Mouse (Mus musculus): ENCODE measurements around the gene Sema5a. TPM values are rescaled to one million over a fixed set of nuclear protein-coding genes. Genes with fewer than 3 reads are reported as not detected.

Gene Sema5a
- polyA plus RNA-seq, 1 experiment from 2014 or later = 9.2 TPM

GRCm38 (mm10) chr15:32260942-32261341 is 16.3 kb downstream of the Sema5a start:
- ATAC-seq = no peak
- 67% methylated on average over 5 of the region's 5 CpGs for whole genome bisulfite sequencing
- no peaks in the 10 kb centered on the region for H3K27me3 ChIP-seq (replicated peaks; ENCODE audit: insufficient read depth, low read length)
- H3K9ac ChIP-seq (replicated peaks; ENCODE audit: low read depth) = no peak overlapping the region
- no peak overlapping the region for H3K27ac ChIP-seq (ENCODE audit: low read length)
- H3K9me3 ChIP-seq (ENCODE audit: low read length) = no peaks in the 10 kb centered on the region
- TF ChIP-seq EP300 (IDR thresholded peaks at IDR 0.05) (no peak), CTCF (IDR thresholded peaks at IDR 0.05) (no peak)
- H3K4me3 ChIP-seq (ENCODE audit: low read depth, low read length) = no peak overlapping the region
- no peaks in the 10 kb centered on the region for H3K4me1 ChIP-seq (ENCODE audit: insufficient read depth, low read depth, low read length)
- DNase-seq (ENCODE audit: low spot score) = no peak
- H3K4me2 ChIP-seq (replicated peaks; ENCODE audit: low read depth, low read length) = no peak overlapping the region
- no peaks in the 10 kb centered on the region for H3K36me3 ChIP-seq (ENCODE audit: insufficient read depth, low read length)

DNA sequence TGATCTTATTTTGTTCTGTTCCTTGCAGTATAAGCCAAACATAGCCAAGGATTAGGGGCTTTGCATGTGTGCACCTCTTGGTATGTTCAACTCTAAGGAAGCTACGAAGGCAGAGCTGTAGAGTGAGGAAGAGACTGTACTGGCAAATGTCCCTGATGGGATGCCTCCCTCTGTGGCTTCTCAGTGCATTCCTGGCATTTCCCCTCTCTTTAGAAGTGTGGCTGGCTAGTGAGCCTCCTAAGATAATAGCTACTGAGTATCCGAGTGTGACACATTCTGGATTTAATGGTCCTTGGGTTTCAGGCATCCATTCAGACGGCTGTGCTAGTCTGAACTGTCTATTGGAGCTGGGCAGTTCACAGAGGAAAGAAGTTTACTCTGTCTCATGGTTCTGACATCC is 19.0 kb downstream of the Sema5a start:
- TF ChIP-seq EP300 (IDR thresholded peaks at IDR 0.05) (no peak), CTCF (IDR thresholded peaks at IDR 0.05) (no peak)
- no peak overlapping the region for H3K4me2 ChIP-seq (replicated peaks; ENCODE audit: low read depth, low read length)
- DNase-seq (ENCODE audit: low spot score) (no peak), ATAC-seq (no peak)
- H3K4me3 ChIP-seq (ENCODE audit: low read depth, low read length) = no peak overlapping the region
- no peaks in the 10 kb centered on the region for H3K9me3 ChIP-seq (ENCODE audit: low read length)
- H3K4me1 ChIP-seq (ENCODE audit: insufficient read depth, low read depth, low read length) = no peaks in the 10 kb centered on the region; the same call in 1 of the 2 replicates
- H3K27me3 ChIP-seq (replicated peaks; ENCODE audit: insufficient read depth, low read length) = no peaks in the 10 kb centered on the region
- no peak overlapping the region for H3K27ac ChIP-seq (ENCODE audit: low read length)
- H3K36me3 ChIP-seq (ENCODE audit: insufficient read depth, low read length) = no peaks in the 10 kb centered on the region
- WGBS = 62% methylated on average over 3 of the region's 3 CpGs
- no peak overlapping the region for H3K9ac ChIP-seq (replicated peaks; ENCODE audit: low read depth)

GRCm38 (mm10) chr15:32264822-32265377 is 20.3 kb downstream of the Sema5a start:
- no peaks in the 10 kb centered on the region for H3K36me3 ChIP-seq (ENCODE audit: insufficient read depth, low read length)
- peak overlapping the region; percentile 2; the same call in 1 of the 2 replicates for H3K27ac ChIP-seq (ENCODE audit: low read length)
- 54% methylated on average over 7 of the region's 7 CpGs for WGBS
- H3K9me3 ChIP-seq (ENCODE audit: low read length) = no peaks in the 10 kb centered on the region
- ATAC-seq (peak; percentile 32), DNase-seq (ENCODE audit: low spot score) (no peak)
- no peaks in the 10 kb centered on the region; the same call in 1 of the 2 replicates for H3K4me1 ChIP-seq (ENCODE audit: insufficient read depth, low read depth, low read length)
- no peak overlapping the region for H3K4me2 ChIP-seq (replicated peaks; ENCODE audit: low read depth, low read length)
- H3K9ac ChIP-seq (replicated peaks; ENCODE audit: low read depth) = no peak overlapping the region
- H3K27me3 ChIP-seq (replicated peaks; ENCODE audit: insufficient read depth, low read length) = no peaks in the 10 kb centered on the region
- no peak overlapping the region for H3K4me3 ChIP-seq (ENCODE audit: low read depth, low read length)
- TF ChIP-seq CTCF (IDR thresholded peaks at IDR 0.05) (no peak), EP300 (IDR thresholded peaks at IDR 0.05) (no peak)

GRCm38 (mm10) chr15:32265378-32265934 is 20.8 kb downstream of the Sema5a start:
- Histone ChIP-seq H3K27me3 (replicated peaks; ENCODE audit: insufficient read depth, low read length) (no peaks in the 10 kb centered on the region), H3K4me2 (replicated peaks; ENCODE audit: low read depth, low read length) (no peak overlapping the region), H3K27ac (ENCODE audit: low read length) (peak overlapping the region; percentile 2; the same call in 1 of the 2 replicates), H3K36me3 (ENCODE audit: insufficient read depth, low read length) (no peaks in the 10 kb centered on the region), H3K9ac (replicated peaks; ENCODE audit: low read depth) (no peak overlapping the region), H3K4me1 (ENCODE audit: insufficient read depth, low read depth, low read length) (no peaks in the 10 kb centered on the region; the same call in 1 of the 2 replicates), H3K4me3 (ENCODE audit: low read depth, low read length) (no peak overlapping the region), H3K9me3 (ENCODE audit: low read length) (no peaks in the 10 kb centered on the region)
- DNase-seq (ENCODE audit: low spot score) (peak; percentile 85), ATAC-seq (peak; percentile 86)
- WGBS = 48% methylated on average over 9 of the region's 9 CpGs
- no peak for TF ChIP-seq CTCF (IDR thresholded peaks at IDR 0.05)
- TF ChIP-seq EP300 (IDR thresholded peaks at IDR 0.05) = 0 out of 2 replicates have a peak, but pooled peaks have one; percentile 4

- WGBS = 65% methylated on average over 15 of the region's 15 CpGs
- no peak overlapping the region for H3K4me2 ChIP-seq (replicated peaks; ENCODE audit: low read depth, low read length)
Observed at GRCm38 (mm10) chr15:32266122-32266820, 21.7 kb downstream of the Sema5a start.

GRCm38 (mm10) chr15:32270106-32270505 is 25.5 kb downstream of the Sema5a start:
- peak; percentile 70 for DNase-seq (ENCODE audit: low spot score)

More at GRCm38 (mm10) chr15:32266122-32266820, 21.7 kb downstream of the Sema5a start:
- DNase-seq (ENCODE audit: low spot score) = no peak
- TF ChIP-seq CTCF (IDR thresholded peaks at IDR 0.05) (no peak), EP300 (IDR thresholded peaks at IDR 0.05) (no peak)
- no peaks in the 10 kb centered on the region; the same call in 1 of the 2 replicates for H3K4me1 ChIP-seq (ENCODE audit: insufficient read depth, low read depth, low read length)
- H3K36me3 ChIP-seq (ENCODE audit: insufficient read depth, low read length) = no peaks in the 10 kb centered on the region
- H3K9me3 ChIP-seq (ENCODE audit: low read length) = no peaks in the 10 kb centered on the region
- peak overlapping the region; percentile 2; the same call in 1 of the 2 replicates for H3K27ac ChIP-seq (ENCODE audit: low read length)
- no peaks in the 10 kb centered on the region for H3K27me3 ChIP-seq (replicated peaks; ENCODE audit: insufficient read depth, low read length)
- no peak overlapping the region for H3K4me3 ChIP-seq (ENCODE audit: low read depth, low read length)
- no peak for ATAC-seq
- no peak overlapping the region for H3K9ac ChIP-seq (replicated peaks; ENCODE audit: low read depth)

More at GRCm38 (mm10) chr15:32270106-32270505, 25.5 kb downstream of the Sema5a start:
- TF ChIP-seq EP300 (IDR thresholded peaks at IDR 0.05) = no peak
- no peak for TF ChIP-seq CTCF (IDR thresholded peaks at IDR 0.05)
- ATAC-seq = no peak
- Histone ChIP-seq H3K9ac (replicated peaks; ENCODE audit: low read depth) (no peak overlapping the region), H3K4me1 (ENCODE audit: insufficient read depth, low read depth, low read length) (no peaks in the 10 kb centered on the region; the same call in 1 of the 2 replicates), H3K9me3 (ENCODE audit: low read length) (no peaks in the 10 kb centered on the region), H3K27ac (ENCODE audit: low read length) (no peak overlapping the region), H3K4me2 (replicated peaks; ENCODE audit: low read depth, low read length) (no peak overlapping the region), H3K27me3 (replicated peaks; ENCODE audit: insufficient read depth, low read length) (no peaks in the 10 kb centered on the region), H3K36me3 (ENCODE audit: insufficient read depth, low read length) (no peaks in the 10 kb centered on the region), H3K4me3 (ENCODE audit: low read depth, low read length) (no peak overlapping the region)
- 35% methylated on average over 2 of the region's 2 CpGs for WGBS
